Mouse (Mus musculus): ENCODE data around the gene Mbtps1.

The Mbtps1 gene

DNA sequence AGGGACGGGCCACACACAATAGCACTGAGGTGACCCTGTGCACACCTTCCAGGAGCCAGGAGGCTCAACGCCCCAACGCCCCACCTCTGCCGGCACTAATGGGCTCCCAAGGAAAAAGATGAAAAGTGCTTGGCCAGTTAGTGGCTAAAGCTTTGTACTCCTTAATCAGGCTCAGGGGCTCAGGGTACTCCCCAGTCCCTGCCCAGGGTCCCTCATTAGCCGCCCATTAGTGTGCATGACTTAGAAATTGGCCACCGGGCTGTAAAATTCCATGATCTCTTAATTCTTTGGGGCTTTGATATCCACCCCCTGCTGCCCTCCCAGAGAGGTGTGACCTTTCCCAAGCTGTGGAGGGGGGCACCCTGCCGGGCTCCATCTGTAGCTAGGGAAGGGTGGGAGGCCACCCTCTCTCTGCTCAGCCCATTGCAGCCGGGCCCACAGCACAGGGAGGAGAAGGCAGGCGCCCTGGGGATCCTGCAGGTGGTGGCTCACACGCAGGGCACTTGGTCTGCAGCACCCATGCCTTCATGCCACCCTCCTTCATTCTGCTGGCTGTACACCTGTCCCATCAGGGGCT, 55.3 kb downstream of the Mbtps1 start:
- DNase-seq (ENCODE audit: low spot score in 2 of 2), result no peak

DNA sequence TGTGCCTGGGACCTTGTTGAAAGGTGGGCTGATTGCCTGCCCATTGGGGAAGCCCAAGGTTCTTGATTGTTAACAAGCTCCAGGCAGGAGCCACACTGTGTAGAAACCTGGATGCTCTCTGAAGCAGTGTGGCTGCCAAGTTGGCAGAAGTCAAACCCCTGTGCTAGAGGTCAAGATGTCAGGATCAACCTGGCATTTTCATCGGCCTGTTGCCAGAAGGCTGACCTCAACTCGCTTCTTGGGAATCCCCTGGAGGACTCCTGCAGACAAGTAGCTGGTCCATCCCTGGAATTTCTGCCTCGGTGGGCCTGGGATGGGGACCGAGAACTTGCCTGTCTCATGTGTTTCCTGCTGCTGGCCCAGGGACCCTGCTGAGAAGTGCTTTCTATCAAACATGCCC, 56.4 kb downstream of the Mbtps1 start:
- no peak for DNase-seq (ENCODE audit: low spot score in 2 of 2)

DNA sequence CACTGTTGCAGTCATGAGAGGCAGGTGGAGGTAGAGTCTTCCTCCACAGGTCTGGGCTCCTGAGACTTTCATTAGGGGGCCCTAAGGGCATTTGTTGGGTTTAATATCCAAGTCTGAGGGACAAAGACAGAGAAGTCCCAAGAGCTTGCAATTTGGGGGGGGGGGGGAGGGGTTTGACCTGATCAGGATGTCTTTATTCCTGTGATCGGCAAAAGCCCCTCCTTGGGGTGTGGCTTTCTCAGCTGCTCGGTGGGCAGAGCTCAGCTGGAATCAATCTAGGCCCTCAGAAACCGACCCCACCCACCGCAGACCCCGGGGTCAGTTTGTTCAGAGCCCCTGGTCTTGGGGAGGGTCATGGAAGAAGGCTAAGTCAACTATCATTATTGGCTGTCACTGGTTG, 56.9 kb downstream of the Mbtps1 start, which contains the start of gene Slc38a8:
Slc38a8 (minus strand) TSS at position 101 of the 400 bp plus-strand sequence.
- DNase-seq (ENCODE audit: low spot score in 2 of 2), result no peak

DNA sequence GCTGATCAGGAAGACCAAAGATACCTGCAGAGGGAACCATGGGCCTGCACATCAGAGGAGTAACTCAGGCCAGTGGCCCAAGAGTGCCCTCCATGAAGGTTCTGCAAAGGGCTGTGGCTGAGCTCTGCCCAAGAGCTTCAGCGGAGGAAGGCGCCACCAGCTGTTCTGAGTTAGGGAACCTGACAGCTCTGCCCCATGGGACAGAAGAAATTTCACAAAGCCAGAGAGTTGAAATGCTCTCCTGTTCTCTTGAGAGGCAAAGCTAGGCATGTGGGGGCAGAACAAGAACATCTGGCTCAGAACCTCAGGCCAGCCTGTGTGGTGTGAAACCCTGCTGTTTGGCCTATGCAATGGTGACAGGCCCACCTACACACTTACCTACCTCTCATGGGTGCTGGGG, 58.7 kb downstream of the Mbtps1 start:
- DNase-seq (ENCODE audit: low spot score in 2 of 2), result no peak

DNA sequence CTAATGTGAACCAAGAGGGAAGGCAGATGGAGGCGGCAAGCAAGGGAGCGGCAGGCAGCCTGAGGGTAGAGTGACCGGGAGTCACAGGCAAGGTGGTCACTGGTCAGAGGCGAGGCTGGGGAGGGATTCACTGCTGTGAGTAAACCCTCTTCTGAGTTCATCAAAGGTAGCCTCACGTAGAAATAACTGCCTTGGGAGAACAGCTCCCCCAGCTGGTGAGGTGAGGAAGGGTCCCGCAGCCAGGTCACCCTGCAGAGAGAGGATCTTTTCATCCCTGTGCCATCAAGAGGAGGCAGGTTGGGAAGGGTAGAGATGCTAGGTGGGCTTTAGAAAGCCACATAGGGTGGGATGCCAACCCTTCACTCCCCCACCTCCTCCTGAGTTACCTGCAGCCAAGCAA, 61.7 kb downstream of the Mbtps1 start:
- DNase-seq (ENCODE audit: low spot score in 2 of 2), result peak; percentile 34 to 65

DNA sequence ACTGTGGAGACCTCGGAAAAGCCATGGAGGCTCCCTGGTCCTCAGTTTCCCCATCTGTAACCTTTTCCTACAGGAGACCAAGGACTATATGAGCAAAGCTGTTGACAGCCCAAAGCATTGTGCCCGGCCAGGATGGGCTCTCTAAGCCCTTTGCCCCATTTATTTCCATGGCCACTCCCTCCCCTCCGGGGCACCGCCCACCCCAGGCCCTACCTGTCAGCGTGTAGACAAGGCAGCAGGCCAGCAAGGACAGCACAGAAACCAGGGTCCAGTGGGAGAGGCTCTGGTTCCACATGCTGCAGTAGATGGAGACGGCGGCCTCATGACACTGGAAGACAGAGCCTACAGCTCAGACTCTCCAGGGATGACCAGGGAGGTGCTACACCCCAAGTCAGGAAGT, 71.4 kb downstream of the Mbtps1 start:
- no peak for DNase-seq (ENCODE audit: low spot score in 2 of 2)

DNA sequence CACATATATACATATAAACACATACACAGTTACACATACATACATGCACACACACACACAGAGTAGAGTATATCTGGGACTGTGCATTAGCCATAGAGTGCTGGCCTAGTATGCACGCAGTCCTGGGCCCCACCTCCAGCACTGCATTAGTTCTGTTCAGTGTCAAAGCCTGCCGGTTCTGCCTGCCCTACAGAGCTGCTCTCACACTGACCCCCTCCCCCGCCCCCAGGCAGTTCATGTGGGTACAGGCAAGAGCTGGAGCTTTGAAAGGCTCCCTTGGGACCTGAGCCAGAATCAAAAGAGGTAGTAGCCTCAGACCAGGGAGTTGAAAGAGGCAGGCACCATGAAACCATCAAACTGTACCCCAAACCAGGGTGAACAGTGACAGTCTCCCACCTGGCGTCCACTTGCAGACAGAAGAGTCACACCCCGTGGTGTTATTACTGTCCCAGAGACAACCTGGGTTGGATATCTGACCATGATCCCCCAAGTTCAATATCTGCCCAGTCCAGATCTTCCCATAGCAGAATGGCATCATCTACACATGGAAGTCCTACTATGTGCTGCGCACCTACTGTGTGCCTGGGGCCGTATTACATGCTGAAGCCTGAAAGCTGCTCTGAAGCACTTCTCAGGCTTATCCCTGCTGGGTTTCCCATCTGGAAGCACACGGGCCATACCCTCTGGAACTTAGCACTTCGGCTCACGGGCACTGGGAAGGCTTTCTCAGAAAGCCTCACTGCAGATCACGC, 74.2 kb downstream of the Mbtps1 start:
- DNase-seq (ENCODE audit: low spot score in 2 of 2), result peak in 1 of 2 experiments; percentile 41

DNA sequence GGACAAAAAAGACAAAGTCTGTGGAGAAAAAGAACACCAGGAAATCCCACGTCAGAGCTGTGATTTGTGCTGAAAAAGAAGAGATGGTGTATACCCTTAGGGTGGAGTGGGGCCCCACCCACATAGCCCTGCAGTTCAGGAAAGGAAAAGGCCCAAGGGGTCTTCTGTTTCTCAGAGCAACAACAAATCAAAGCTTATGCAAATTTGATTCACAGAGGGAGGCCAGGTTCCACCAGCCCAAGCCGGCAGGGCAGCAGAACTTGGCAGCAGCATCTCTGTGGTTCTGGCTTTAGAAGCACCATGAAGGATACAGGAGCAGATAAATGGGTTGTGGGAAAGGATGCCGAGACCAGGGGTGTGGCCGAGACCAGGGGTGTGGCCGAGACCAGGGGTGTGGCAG, 79.9 kb downstream of the Mbtps1 start:
- no peak for DNase-seq (ENCODE audit: low spot score in 2 of 2)

DNA sequence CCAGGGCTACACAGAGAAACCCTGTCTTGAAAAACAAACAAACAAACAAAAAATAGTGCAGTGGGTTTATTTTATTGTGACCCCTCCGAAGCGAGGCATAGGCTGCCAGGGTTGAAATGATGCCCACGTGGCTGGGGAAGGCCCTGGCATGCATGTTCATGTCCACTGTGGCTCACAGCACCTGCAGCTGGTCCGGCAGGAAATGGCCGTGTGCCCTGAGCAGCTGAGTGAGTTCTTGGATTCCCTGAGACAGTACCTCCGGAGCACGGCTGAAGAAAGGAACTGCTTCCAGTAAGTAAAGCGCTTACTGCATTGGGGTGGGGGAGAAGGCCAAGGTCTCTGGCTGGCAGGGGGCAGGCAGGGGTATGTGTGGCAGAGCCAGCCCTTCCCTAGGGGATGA, 90.4 kb downstream of the Mbtps1 start:
- no peak for DNase-seq (ENCODE audit: low spot score in 2 of 2)

DNA sequence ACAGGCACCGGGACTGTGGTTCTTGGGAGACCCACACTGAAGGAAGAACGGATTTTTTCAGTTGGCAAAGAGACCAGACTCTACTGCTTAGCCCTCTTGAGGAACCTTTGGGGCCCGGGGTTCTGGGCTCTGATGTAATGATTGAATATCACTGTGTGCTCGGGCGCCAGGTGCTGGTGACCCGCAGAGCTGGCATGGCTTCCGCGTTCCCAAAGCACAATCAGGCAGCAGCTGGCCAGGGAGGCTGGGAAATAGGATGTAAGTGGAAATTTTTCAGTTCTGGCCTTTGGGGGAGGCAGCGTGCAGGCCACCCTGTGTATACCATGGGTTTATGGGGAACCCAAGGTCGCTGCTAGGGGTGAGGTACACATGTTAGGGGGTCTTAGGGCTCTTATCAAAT, 91.7 kb downstream of the Mbtps1 start:
- no peak for DNase-seq (ENCODE audit: low spot score in 2 of 2)

DNA sequence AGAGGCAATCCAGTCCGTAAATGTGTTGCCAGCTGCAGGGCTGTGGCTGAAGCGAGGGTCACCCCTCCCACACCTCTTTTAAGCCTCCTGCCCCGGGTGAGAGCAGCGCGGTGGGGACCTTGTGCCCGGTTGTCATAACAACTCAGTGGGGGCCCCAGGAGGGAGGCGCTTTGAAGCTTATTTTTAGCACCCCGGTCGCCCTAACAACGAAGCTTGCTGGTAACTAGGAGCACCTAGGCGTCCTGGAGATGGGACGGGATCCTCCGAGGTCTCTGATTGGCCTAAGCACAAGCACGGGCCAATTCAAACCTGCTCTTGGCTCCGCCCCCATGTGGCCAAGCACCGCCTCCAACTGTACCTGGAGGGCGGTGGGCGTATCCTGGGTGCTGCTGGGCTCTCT, 92.4 kb downstream of the Mbtps1 start:
- DNase-seq (ENCODE audit: low spot score in 2 of 2), result no peak

DNA sequence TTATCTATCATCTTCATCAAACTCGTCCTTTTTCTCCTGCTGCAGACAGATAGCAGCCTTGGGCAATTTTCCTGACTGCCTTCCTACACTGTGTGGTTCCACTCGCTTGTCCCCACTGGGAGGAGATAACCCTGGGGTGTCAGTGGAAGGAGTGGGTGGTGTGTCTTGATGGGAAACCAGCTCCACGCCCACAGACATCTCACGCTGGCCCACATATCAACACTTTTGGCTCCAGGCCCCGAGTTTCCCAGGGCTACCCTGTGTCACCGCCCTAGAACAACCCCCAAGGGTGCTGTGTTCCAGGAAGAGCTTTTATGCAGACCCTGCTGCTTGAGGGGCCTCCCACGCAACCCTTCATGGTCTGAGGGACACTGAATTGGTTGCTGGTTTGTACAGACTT, 94.8 kb downstream of the Mbtps1 start:
- DNase-seq (ENCODE audit: low spot score in 2 of 2), result no peak

DNA sequence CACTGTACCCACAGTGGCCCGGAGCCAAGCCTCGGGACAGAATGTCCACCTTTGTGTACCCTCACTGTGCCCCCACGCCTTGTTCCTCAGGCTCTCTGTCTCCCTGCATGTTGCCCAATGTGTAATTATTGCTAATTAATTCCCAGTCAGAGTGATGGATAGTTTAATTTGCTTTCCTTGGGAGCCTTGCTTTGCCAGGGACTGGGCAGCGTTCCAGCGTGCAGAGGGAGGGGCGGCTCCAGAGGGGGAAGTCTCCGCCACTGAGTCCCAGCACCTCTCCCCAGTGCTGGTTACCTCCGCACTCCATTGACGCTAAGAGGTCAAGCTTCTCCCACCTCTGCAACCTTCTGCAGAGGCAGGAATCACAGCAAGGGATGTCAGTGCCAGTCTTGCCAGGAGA, 97.2 kb downstream of the Mbtps1 start:
- no peak for DNase-seq (ENCODE audit: low spot score in 2 of 2)

DNA sequence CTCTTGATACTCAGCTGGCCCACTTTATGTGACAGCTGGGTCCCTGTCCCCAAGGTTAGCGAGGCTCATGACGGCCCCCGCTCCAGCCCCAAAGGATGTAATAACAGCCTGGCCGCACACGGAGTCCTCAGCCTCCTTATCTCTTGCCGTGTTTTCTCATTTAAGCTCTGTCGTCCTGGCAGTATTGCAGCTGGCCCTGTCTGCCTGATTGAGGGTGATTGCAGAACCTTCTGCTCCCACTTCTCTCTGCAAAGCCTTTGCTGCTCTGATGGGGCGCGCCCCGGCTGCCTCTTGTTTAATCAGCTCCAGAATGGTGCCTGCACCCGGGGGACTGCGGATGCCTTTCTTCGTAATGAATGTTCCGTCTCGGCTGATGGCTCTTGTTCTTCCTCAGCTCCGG, 98.8 kb downstream of the Mbtps1 start:
- no peak for DNase-seq (ENCODE audit: low spot score in 2 of 2)
